Mouse (Mus musculus): ENCODE results near the gene Scamp4. TPM values are rescaled to one million over a fixed set of nuclear protein-coding genes. Genes with fewer than 3 reads are reported as not detected.

The Scamp4 gene
- polyA plus RNA-seq (2014; fragmentation: Illumina TruSeq; extraction: RNeasy Lipid Tissue Mini Kit (QIAGEN cat#74804); ENCODE audit: low read depth, low replicate concordance) = 1.9 TPM

GRCm38 (mm10) chr10:80602698-80603325, at the start of gene Scamp4, which contains the start of gene Adat3:
Scamp4 (plus strand) TSS chr10:80602872.
Adat3 (plus strand) TSS chr10:80602880.

GRCm38 (mm10) chr10:80561116-80561944, 41.3 kb upstream of the Scamp4 start, which contains the start of gene Rexo1:
Rexo1 (minus strand) TSS chr10:80561560.

DNA sequence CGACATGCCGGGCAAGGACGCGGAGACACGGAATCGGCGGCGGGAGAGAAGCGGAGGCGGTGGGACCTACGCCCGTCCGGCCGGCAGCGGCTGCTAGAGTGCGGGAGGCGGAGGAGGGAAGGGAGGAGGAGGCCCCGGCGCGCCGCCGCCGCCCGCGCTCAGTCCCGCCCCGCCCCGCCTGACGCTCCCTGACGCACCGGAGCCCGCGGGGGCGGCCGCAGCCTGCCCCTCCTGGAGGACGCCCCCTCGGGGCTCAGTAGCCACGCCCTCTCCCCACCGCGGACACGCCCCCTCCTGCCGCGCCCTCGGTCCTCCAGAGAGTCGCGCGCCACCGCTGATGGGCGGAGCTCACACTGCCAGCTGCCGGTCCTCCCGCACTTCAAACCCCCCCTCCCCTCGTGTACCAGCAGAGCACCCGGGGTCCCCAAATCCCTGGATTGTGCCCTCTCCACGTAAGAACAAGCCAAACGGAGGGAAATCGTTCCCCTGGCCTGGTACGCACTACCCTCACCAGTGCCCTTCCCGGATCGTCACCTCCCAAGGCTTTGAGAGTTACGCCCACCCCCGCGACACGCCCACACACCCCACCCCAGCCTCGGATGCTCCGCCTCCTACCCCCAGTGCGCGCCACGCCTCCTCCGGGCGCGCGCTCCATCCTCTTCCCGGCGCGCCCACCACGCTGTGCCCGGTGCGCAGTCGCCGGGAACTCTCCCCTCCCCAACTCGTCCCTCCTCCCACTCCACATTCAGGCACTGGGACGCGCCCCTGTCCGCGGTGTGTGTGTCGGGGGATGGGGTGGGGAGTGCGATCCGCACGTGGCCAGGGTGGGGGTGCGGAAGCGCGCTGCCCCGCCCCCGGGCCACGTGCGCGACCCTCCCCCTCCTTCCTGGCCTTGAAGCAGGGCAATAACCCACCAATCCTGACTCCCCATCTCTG, 25.2 kb upstream of the Scamp4 start, which contains the start of gene Klf16:
Gene Klf16, minus strand, starts transcription at position 127 of the 936 bp plus-strand sequence.

DNA sequence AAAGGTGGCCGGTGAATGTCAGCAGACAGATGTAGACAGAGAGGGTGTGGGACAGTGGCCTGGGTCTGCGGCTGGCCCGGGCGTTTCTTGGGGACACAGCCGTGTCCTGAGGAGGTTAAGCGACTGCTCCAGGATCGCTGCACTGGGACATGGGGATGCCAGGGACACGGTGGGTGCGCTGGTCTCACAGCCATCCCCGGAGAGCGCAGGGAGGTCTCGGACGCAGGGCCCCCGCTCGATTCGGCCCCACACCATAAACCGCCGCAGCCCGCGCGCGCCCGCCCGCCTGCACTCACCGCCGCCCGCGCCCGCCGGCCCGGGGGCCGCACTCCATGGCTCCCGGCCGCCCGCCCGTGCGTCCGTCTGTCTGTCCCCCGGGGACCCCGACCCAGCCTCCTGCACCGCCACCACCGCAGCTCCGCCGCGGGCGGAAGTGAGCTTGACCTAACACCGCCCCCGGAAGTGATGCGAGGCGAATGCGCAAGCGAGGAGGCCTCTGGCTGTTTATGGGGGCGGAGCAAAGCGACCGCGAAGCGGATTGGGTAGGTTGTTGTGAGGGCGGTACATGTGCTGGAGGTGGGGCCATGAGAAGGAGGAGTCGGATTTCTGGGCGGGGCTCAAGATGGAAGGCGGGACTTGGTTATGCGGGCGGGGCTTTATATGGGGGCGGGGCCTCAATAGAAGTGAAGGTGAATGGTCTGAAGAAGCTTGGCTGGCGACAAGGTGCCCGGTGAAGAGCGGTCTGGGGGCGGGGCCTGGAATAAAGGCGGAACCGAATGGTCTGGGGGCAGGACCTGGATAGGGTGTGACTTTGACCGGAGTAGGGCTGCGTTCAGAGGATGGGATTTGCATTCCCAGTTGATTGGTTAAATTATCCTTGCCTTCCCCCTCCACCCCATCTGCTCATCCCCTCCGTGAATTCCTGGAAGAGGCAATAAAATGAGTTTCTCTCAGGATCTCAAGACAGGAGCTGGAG, 12.5 kb upstream of the Scamp4 start, which contains the start of gene Abhd17a:
Gene Abhd17a, minus strand, starts transcription at position 463 of the 976 bp plus-strand sequence.

GRCm38 (mm10) chr10:80605721-80606120, 3.0 kb downstream of the Scamp4 start, which contains the start of gene Gm49322:
Gm49322 (plus strand) TSS chr10:80606021.

DNA sequence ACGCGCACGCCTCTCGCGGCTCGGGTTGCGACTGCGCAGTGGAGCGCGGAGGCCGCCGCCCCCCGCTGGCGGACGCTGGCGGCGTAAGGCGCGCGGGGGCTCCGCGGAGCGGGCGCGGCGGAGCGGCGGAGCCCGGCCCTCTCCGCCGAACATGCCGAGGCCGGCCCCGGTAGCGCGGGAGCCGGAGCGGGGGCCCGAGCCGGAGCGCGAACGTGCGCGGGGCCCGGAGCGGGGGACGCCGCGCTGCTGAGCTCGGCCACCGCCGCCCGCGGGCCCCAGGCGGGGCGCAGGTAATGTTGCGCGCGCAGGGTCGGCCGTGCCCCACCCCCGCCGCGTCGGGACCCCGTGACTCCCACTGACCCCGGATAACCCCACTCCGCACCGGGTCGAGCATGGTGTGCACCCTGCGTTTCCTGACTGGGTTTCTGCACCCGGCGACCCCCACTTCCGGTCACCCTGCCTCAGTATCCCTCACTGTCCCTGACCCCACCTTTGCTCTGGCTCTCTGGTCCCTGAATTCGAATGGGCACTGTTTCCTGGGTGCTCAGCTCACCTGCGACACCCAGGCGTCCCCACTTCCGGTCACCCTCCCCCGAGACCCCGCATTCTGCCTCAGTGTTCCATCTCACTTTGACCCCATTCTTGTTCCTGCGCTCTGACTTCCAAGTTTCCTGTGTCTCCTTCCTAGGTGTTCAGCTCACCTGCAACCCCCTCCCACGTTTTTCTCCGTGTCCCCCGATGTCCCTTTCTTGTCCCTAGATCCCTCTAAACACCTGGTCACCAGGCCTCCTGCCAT, 20.2 kb downstream of the Scamp4 start, which contains the start of gene Csnk1g2:
Gene Csnk1g2, plus strand, starts transcription at position 178 of the 796 bp plus-strand sequence.

DNA sequence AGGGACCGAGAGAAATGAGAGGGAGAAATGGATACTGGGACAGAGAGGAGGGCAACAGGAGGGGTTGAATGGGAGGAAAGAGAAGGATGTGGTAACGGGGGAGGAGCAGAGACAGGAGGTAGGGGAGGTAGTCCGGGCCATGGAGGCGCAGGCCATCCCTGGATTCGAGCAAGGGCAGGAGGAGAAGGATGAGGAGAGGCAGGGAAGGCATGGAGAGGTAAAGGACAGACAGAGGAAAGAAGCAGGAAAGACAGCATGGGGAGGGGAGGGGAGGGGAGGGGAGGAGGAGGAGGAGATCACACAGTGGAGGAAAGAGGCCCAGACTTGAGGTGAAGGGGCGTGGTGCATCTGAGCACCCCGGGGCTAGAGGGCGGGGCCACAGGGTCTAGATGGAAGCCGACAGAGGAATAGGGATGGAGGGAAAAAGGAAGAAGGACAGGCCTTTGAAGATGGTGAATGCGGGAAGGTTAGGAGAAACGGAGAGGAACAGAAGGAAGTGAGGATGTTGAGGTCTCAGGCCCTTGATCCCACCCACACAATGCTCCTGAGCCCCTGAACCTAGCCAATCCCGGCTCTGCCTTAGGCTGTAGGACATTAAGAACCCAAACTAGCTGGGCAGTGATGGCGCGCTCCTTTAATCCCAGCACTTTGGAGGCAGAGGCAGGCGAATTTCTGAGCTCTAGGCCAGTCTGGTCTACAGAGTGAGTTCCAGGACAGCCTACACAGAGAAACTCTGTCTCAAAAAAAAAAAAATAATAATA, 54.4 kb downstream of the Scamp4 start, which contains the start of gene Btbd2:
Gene Btbd2, minus strand, starts transcription at position 209 of the 761 bp plus-strand sequence.

Other genes starting within 250 kb of the Scamp4 start
- gene Plk5, start 246.4 kb upstream of the Scamp4 start, polyA plus RNA-seq (2014; fragmentation: Illumina TruSeq; extraction: RNeasy Lipid Tissue Mini Kit (QIAGEN cat#74804); ENCODE audit: low read depth, low replicate concordance) = not detected
- 6.1 TPM for gene Mex3d, start 215.2 kb upstream of the Scamp4 start, polyA plus RNA-seq (2014; fragmentation: Illumina TruSeq; extraction: RNeasy Lipid Tissue Mini Kit (QIAGEN cat#74804); ENCODE audit: low read depth, low replicate concordance)
- not detected for gene Mbd3, start 203.3 kb upstream of the Scamp4 start, polyA plus RNA-seq (2014; fragmentation: Illumina TruSeq; extraction: RNeasy Lipid Tissue Mini Kit (QIAGEN cat#74804); ENCODE audit: low read depth, low replicate concordance)
- not detected for gene Uqcr11, start 196.0 kb upstream of the Scamp4 start, polyA plus RNA-seq (2014; fragmentation: Illumina TruSeq; extraction: RNeasy Lipid Tissue Mini Kit (QIAGEN cat#74804); ENCODE audit: low read depth, low replicate concordance)
- gene Tcf3, start 169.2 kb upstream of the Scamp4 start, polyA plus RNA-seq (2014; fragmentation: Illumina TruSeq; extraction: RNeasy Lipid Tissue Mini Kit (QIAGEN cat#74804); ENCODE audit: low read depth, low replicate concordance) = 3.2 TPM
- gene Onecut3, start 108.0 kb upstream of the Scamp4 start, polyA plus RNA-seq (2014; fragmentation: Illumina TruSeq; extraction: RNeasy Lipid Tissue Mini Kit (QIAGEN cat#74804); ENCODE audit: low read depth, low replicate concordance) = not detected
- not detected for gene Atp8b3, start 63.7 kb upstream of the Scamp4 start, polyA plus RNA-seq (2014; fragmentation: Illumina TruSeq; extraction: RNeasy Lipid Tissue Mini Kit (QIAGEN cat#74804); ENCODE audit: low read depth, low replicate concordance)
- gene Rexo1, start 41.3 kb upstream of the Scamp4 start, polyA plus RNA-seq (2014; fragmentation: Illumina TruSeq; extraction: RNeasy Lipid Tissue Mini Kit (QIAGEN cat#74804); ENCODE audit: low read depth, low replicate concordance) = 0.66 TPM
- gene Klf16, start 25.6 kb upstream of the Scamp4 start, polyA plus RNA-seq (2014; fragmentation: Illumina TruSeq; extraction: RNeasy Lipid Tissue Mini Kit (QIAGEN cat#74804); ENCODE audit: low read depth, low replicate concordance) = 2.7 TPM
- not detected for gene Abhd17a, start 12.5 kb upstream of the Scamp4 start, polyA plus RNA-seq (2014; fragmentation: Illumina TruSeq; extraction: RNeasy Lipid Tissue Mini Kit (QIAGEN cat#74804); ENCODE audit: low read depth, low replicate concordance)
- not detected for gene Adat3, start within 50 bp of the Scamp4 start, polyA plus RNA-seq (2014; fragmentation: Illumina TruSeq; extraction: RNeasy Lipid Tissue Mini Kit (QIAGEN cat#74804); ENCODE audit: low read depth, low replicate concordance)
- gene Gm49322, start 3.1 kb downstream of the Scamp4 start, polyA plus RNA-seq (2014; fragmentation: Illumina TruSeq; extraction: RNeasy Lipid Tissue Mini Kit (QIAGEN cat#74804); ENCODE audit: low read depth, low replicate concordance) = not detected
- 1.1 TPM for gene Csnk1g2, start 20.0 kb downstream of the Scamp4 start, polyA plus RNA-seq (2014; fragmentation: Illumina TruSeq; extraction: RNeasy Lipid Tissue Mini Kit (QIAGEN cat#74804); ENCODE audit: low read depth, low replicate concordance)
- gene Btbd2, start 54.2 kb downstream of the Scamp4 start, polyA plus RNA-seq (2014; fragmentation: Illumina TruSeq; extraction: RNeasy Lipid Tissue Mini Kit (QIAGEN cat#74804); ENCODE audit: low read depth, low replicate concordance) = 0.22 TPM
- gene Mknk2, start 75.2 kb downstream of the Scamp4 start, polyA plus RNA-seq (2014; fragmentation: Illumina TruSeq; extraction: RNeasy Lipid Tissue Mini Kit (QIAGEN cat#74804); ENCODE audit: low read depth, low replicate concordance) = 3.6 TPM
- gene Mob3a, start 99.1 kb downstream of the Scamp4 start, polyA plus RNA-seq (2014; fragmentation: Illumina TruSeq; extraction: RNeasy Lipid Tissue Mini Kit (QIAGEN cat#74804); ENCODE audit: low read depth, low replicate concordance) = 4.6 TPM
- gene Izumo4, start 99.3 kb downstream of the Scamp4 start, polyA plus RNA-seq (2014; fragmentation: Illumina TruSeq; extraction: RNeasy Lipid Tissue Mini Kit (QIAGEN cat#74804); ENCODE audit: low read depth, low replicate concordance) = 3.5 TPM
- gene Ap3d1, start 139.4 kb downstream of the Scamp4 start, polyA plus RNA-seq (2014; fragmentation: Illumina TruSeq; extraction: RNeasy Lipid Tissue Mini Kit (QIAGEN cat#74804); ENCODE audit: low read depth, low replicate concordance) = 14.0 TPM
- 3.0 TPM for gene Dot1l, start 152.3 kb downstream of the Scamp4 start, polyA plus RNA-seq (2014; fragmentation: Illumina TruSeq; extraction: RNeasy Lipid Tissue Mini Kit (QIAGEN cat#74804); ENCODE audit: low read depth, low replicate concordance)
- gene Sf3a2, start 195.3 kb downstream of the Scamp4 start, polyA plus RNA-seq (2014; fragmentation: Illumina TruSeq; extraction: RNeasy Lipid Tissue Mini Kit (QIAGEN cat#74804); ENCODE audit: low read depth, low replicate concordance) = 2.4 TPM
- 3.9 TPM for gene Plekhj1, start 195.8 kb downstream of the Scamp4 start, polyA plus RNA-seq (2014; fragmentation: Illumina TruSeq; extraction: RNeasy Lipid Tissue Mini Kit (QIAGEN cat#74804); ENCODE audit: low read depth, low replicate concordance)
- not detected for gene Amh, start 202.4 kb downstream of the Scamp4 start, polyA plus RNA-seq (2014; fragmentation: Illumina TruSeq; extraction: RNeasy Lipid Tissue Mini Kit (QIAGEN cat#74804); ENCODE audit: low read depth, low replicate concordance)
- gene Jsrp1, start 210.6 kb downstream of the Scamp4 start, polyA plus RNA-seq (2014; fragmentation: Illumina TruSeq; extraction: RNeasy Lipid Tissue Mini Kit (QIAGEN cat#74804); ENCODE audit: low read depth, low replicate concordance) = not detected
- gene Oaz1, start 223.8 kb downstream of the Scamp4 start, polyA plus RNA-seq (2014; fragmentation: Illumina TruSeq; extraction: RNeasy Lipid Tissue Mini Kit (QIAGEN cat#74804); ENCODE audit: low read depth, low replicate concordance) = 116 TPM
- not detected for gene Lingo3, start 241.2 kb downstream of the Scamp4 start, polyA plus RNA-seq (2014; fragmentation: Illumina TruSeq; extraction: RNeasy Lipid Tissue Mini Kit (QIAGEN cat#74804); ENCODE audit: low read depth, low replicate concordance)